Comparison of ENCODE assay signal across 17 mouse cellular contexts in the genomic region with DNA sequence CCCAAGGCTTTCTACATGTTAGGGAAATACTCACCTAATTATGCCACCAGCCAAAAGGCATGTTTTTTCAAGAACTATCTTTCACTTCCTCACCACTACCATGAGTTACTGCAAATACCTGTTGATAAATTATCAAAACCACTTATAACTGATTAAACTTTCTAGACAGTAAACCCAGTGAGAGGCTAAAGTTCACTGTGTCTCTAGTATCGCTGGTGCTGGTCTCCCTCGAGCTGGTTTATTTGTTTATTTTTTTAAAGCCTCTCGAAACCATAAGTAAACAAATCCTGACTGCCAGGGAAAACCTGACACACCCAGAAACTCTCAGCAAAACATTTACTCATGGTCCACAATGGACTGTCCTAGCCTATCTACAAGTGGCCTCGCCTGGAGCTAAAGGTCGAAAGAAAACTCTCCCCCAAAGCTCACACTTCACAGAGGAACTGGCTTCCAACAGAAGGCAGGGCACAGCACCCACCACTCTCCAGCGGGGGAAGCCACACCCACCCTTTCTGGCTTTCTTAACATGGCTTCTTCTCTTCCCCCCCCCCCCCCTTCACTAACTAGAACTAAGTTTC. TPM values are rescaled to one million over a fixed set of nuclear protein-coding genes. Genes with fewer than 3 reads are reported as not detected.
DNase-seq lines count a peak whose midpoint lies in the region; ATAC-seq and TF ChIP-seq lines count a peak whose summit lies in the region.
"Had no signal": no experiment of that assay in that cellular context is flagged by ENCODE, and none has a peak within 500 bp of the region (broad histone marks: within the 10 kb centered on the region; RNA-seq: fewer than 3 reads in every experiment).

No protein-coding gene starts in this region.

- no peak for TF ChIP-seq POLR2A in kidney, adult 2 months (IDR thresholded peaks at IDR 0.05; ENCODE audit: low read depth, low read length)

- H3K36me3 ChIP-seq in kidney, adult 2 months (ENCODE audit: control insufficient read depth, insufficient read depth, low read length), result no peaks in the 10 kb centered on the region
- H3K36me3 ChIP-seq in intestine, embryonic 14.5 days (ENCODE audit: control insufficient read depth, insufficient read depth, low read length), result no peaks in the 10 kb centered on the region
- no peaks in the 10 kb centered on the region; the same call in 1 of the 2 replicates for H3K36me3 ChIP-seq in liver, postnatal 0 days (replicated peaks; ENCODE audit: insufficient read depth, low read length)
- H3K36me3 ChIP-seq in stomach, embryonic 14.5 days (ENCODE audit: control insufficient read depth, insufficient read depth, low read length), result no peaks in the 10 kb centered on the region
- H3K36me3 ChIP-seq: forebrain, embryonic 15.5 days; heart, embryonic 10.5 days; limb, embryonic 10.5 days; neural tube, embryonic 13.5 days had no signal

- no peak for TF ChIP-seq CTCF in kidney, adult 2 months (conservative IDR thresholded peaks at IDR 0.05; ENCODE audit: insufficient read depth, insufficient read length, low read depth, low read length)
- no peak for TF ChIP-seq CTCF in liver, postnatal 0 days (IDR thresholded peaks at IDR 0.05; ENCODE audit: low read depth)

- no peaks in the 10 kb centered on the region for H3K27me3 ChIP-seq in kidney, adult 2 months (replicated peaks; ENCODE audit: control insufficient read depth, insufficient read depth, low read length)
- no peaks in the 10 kb centered on the region for H3K27me3 ChIP-seq in intestine, embryonic 14.5 days (replicated peaks; ENCODE audit: control insufficient read depth, insufficient read depth, low read length)
- no peaks in the 10 kb centered on the region for H3K27me3 ChIP-seq in liver, postnatal 0 days (ENCODE audit: insufficient read depth, low read length)
- H3K27me3 ChIP-seq in stomach, embryonic 14.5 days (ENCODE audit: control insufficient read depth, insufficient read depth, low read length), result no peaks in the 10 kb centered on the region
- H3K27me3 ChIP-seq: forebrain, embryonic 15.5 days; neural tube, embryonic 13.5 days had no signal

- H3K9me3 ChIP-seq in intestine, embryonic 14.5 days (ENCODE audit: control insufficient read depth, low read length), result 0 out of 2 replicates have a peak, but pooled peaks cover 3% of the 10 kb centered on the region
- H3K9me3 ChIP-seq in liver, postnatal 0 days (ENCODE audit: low read length), result no peaks in the 10 kb centered on the region
- no peaks in the 10 kb centered on the region for H3K9me3 ChIP-seq in stomach, embryonic 14.5 days (ENCODE audit: control insufficient read depth, low read depth, low read length)
- H3K9me3 ChIP-seq: forebrain, embryonic 15.5 days; heart, embryonic 10.5 days; limb, embryonic 10.5 days; neural tube, embryonic 13.5 days had no signal

- H3K4me2 ChIP-seq in intestine, embryonic 14.5 days (ENCODE audit: low read length), result no peak overlapping the region; the same call in 1 of the 2 replicates
- no peak overlapping the region for H3K4me2 ChIP-seq in liver, postnatal 0 days (ENCODE audit: low read depth, low read length)
- no peak overlapping the region for H3K4me2 ChIP-seq in stomach, embryonic 14.5 days (replicated peaks; ENCODE audit: low read depth, low read length)
- H3K4me2 ChIP-seq: forebrain, embryonic 15.5 days; neural tube, embryonic 13.5 days had no signal

- H3K9ac ChIP-seq in intestine, embryonic 14.5 days (ENCODE audit: low read length), result no peak overlapping the region
- no peak overlapping the region for H3K9ac ChIP-seq in liver, postnatal 0 days (replicated peaks)
- no peak overlapping the region for H3K9ac ChIP-seq in stomach, embryonic 14.5 days (replicated peaks; ENCODE audit: low read depth, low read length)
- H3K9ac ChIP-seq: forebrain, embryonic 15.5 days; neural tube, embryonic 13.5 days had no signal

- peaks cover 5% of the 10 kb centered on the region for H3K4me1 ChIP-seq in kidney, adult 2 months (ENCODE audit: control insufficient read depth, insufficient read depth, low read length)
- 0 out of 2 replicates have a peak, but pooled peaks cover 3% of the 10 kb centered on the region for H3K4me1 ChIP-seq in intestine, embryonic 14.5 days (replicated peaks; ENCODE audit: control insufficient read depth, insufficient read depth, low read length)
- H3K4me1 ChIP-seq in liver, postnatal 0 days (ENCODE audit: insufficient read depth), result 0 out of 2 replicates have a peak, but pooled peaks cover 2% of the 10 kb centered on the region
- no peaks in the 10 kb centered on the region for H3K4me1 ChIP-seq in stomach, embryonic 14.5 days (ENCODE audit: control insufficient read depth, insufficient read depth, low read length)
- H3K4me1 ChIP-seq: forebrain, embryonic 15.5 days; limb, embryonic 10.5 days; neural tube, embryonic 13.5 days had no signal

- 20% methylated on average over 6 of the region's 6 CpGs for WGBS in kidney, adult 2 months
- 33% methylated on average over 6 of the region's 6 CpGs for WGBS in intestine, embryonic 14.5 days
- WGBS in liver, postnatal 0 days (ENCODE audit: insufficient replicate concordance), result 28% methylated on average over 6 of the region's 6 CpGs
- WGBS in stomach, embryonic 14.5 days, result 28% methylated on average over 6 of the region's 6 CpGs

- no peak overlapping the region for H3K4me3 ChIP-seq in kidney, adult 2 months (ENCODE audit: insufficient read depth, low read depth, low read length)
- no peak overlapping the region for H3K4me3 ChIP-seq in intestine, embryonic 14.5 days (ENCODE audit: low read depth, low read length)
- no peak overlapping the region for H3K4me3 ChIP-seq in liver, postnatal 0 days (ENCODE audit: low read depth, low read length)
- H3K4me3 ChIP-seq in stomach, embryonic 14.5 days (ENCODE audit: low read depth, low read length), result no peak overlapping the region
- H3K4me3 ChIP-seq: forebrain, embryonic 15.5 days; gastrocnemius, adult 2 months; heart, embryonic 10.5 days; limb, embryonic 10.5 days; neural tube, embryonic 13.5 days had no signal

- 0 out of 2 replicates have a peak, but pooled peaks have one; percentile 23 for TF ChIP-seq EP300 in liver, postnatal 0 days (IDR thresholded peaks at IDR 0.05; ENCODE audit: low read depth)

- ATAC-seq in intestine, embryonic 14.5 days (replicated peaks; ENCODE audit: low FRiP score, low TSS enrichment, low read depth), result peak; percentile 95
- peak; percentile 98 for ATAC-seq in liver, postnatal 0 days
- peak; percentile 75 for ATAC-seq in stomach, embryonic 14.5 days (ENCODE audit: insufficient number of reproducible peaks, insufficient read depth, low FRiP score, low read depth)
- ATAC-seq: forebrain, embryonic 15.5 days; inflammation-experienced regulatory T-cells, adult 6 months; midbrain, embryonic 16.5 days had no signal

- no peak overlapping the region for H3K27ac ChIP-seq in kidney, adult 2 months (ENCODE audit: insufficient read depth, low read depth, low read length)
- 0 out of 2 replicates have a peak overlapping the region, but pooled peaks have one; percentile 40 for H3K27ac ChIP-seq in intestine, embryonic 14.5 days (ENCODE audit: low read depth)
- H3K27ac ChIP-seq in liver, postnatal 0 days (ENCODE audit: low read depth), result peak overlapping the region; percentile 91
- peak overlapping the region; percentile 29; the same call in 1 of the 2 replicates for H3K27ac ChIP-seq in stomach, embryonic 14.5 days (ENCODE audit: low read length)
- H3K27ac ChIP-seq: forebrain, embryonic 15.5 days; gastrocnemius, adult 2 months; limb, embryonic 10.5 days; neural tube, embryonic 13.5 days had no signal

- DNase-seq in kidney, adult 2 months, result peak; percentile 38
- no peak for DNase-seq in kidney, postnatal 4 days
- DNase-seq in intestine, embryonic 14.5 days (ENCODE audit: low spot score), result no peak
- peak; percentile 38 for DNase-seq in liver, postnatal 0 days
- no peak for DNase-seq in spleen, postnatal 36 days (ENCODE audit: low spot score in 2 of 2)
- no peak for DNase-seq in c-Kit-positive CD71-positive TER-119-positive erythroid progenitor cells, embryonic 14.5 days (ENCODE audit: low spot score)
- DNase-seq in gastrocnemius, adult 8-10 months (ENCODE audit: low spot score in 2 of 2), result no peak
- DNase-seq: cerebellum, adult 18-20 months; gastrocnemius, adult 2 months had no signal

RNA-seq across cellular contexts. Expression of gene Ocln, which starts 19.6 kb away (rescaled TPM):
- 10.5 and 11.0 TPM in 2 replicates for polyA plus RNA-seq in kidney, adult 2 months (2012; rRNA removed)
- 71.7 and 74.6 TPM in 2 replicates for polyA plus RNA-seq in intestine, embryonic 14.5 days (2014; fragmentation: Nextera tagmentation; extraction: Ambion mirVana)
- polyA plus RNA-seq in liver, postnatal 0 days (2015; fragmentation: Nextera tagmentation; extraction: Ambion mirVana), result 11.2 and 14.6 TPM in 2 replicates
- 54.5 and 57.9 TPM in 2 replicates for polyA plus RNA-seq in stomach, embryonic 14.5 days (2014; fragmentation: Nextera tagmentation; extraction: Ambion mirVana)
- under 1 TPM in 1 of 4 experiments, not detected in 3; 0.29 TPM for total RNA-seq in gastrocnemius, adult 8-10 months (2022)
- total RNA-seq: megakaryocyte, adult 5-6 weeks had no signal

RNA-seq across cellular contexts. Expression of gene Gtf2h2, which starts 40.5 kb away (rescaled TPM):
- polyA plus RNA-seq in kidney, adult 2 months (2012; rRNA removed), result 39.2 and 41.2 TPM in 2 replicates
- 81.6 and 96.4 TPM in 2 replicates for polyA plus RNA-seq in intestine, embryonic 14.5 days (2014; fragmentation: Nextera tagmentation; extraction: Ambion mirVana)
- polyA plus RNA-seq in liver, postnatal 0 days (2015; fragmentation: Nextera tagmentation; extraction: Ambion mirVana), result 13.4 and 14.7 TPM in 2 replicates
- polyA plus RNA-seq in stomach, embryonic 14.5 days (2014; fragmentation: Nextera tagmentation; extraction: Ambion mirVana), result 72.8 and 75.7 TPM in 2 replicates
- 10 to 100 TPM; 15.6 to 22.0 (median 18.0) TPM for total RNA-seq in gastrocnemius, adult 8-10 months (2022)

Comparison
In these comparisons a context has a peak if more than half of its experiments do, and no peak if none do; other contexts are left out.
1. DNase-seq: peak in kidney, adult 2 months (single experiment) and liver, postnatal 0 days (single experiment); none in kidney, postnatal 4 days (0 of 2), intestine, embryonic 14.5 days (single experiment), spleen, postnatal 36 days (0 of 2), c-Kit-positive CD71-positive TER-119-positive erythroid progenitor cells, embryonic 14.5 days (single experiment) and gastrocnemius, adult 8-10 months (0 of 2).
2. Peak in every context shown above with its lines, with median percentiles within 50 percentile points of each other: ATAC-seq.